Mouse (Mus musculus): ENCODE measurements around the gene Tmem170b.

The Tmem170b gene

GRCm38 (mm10) chr13:41605099-41606010 lies at the start of gene Tmem170b:
TSS of gene Tmem170b (plus strand) at chr13:41605907.
- DNase-seq: peak; percentile 100

GRCm38 (mm10) chr13:41561024-41561423 lies 44.7 kb upstream of the Tmem170b start:
- DNase-seq: no peak

GRCm38 (mm10) chr13:41568421-41568820 lies 37.3 kb upstream of the Tmem170b start:
- no peak for DNase-seq

- DNase-seq: no peak
Measured at GRCm38 (mm10) chr13:41568926-41569325, 36.8 kb upstream of the Tmem170b start.

GRCm38 (mm10) chr13:41569776-41570175 lies 35.9 kb upstream of the Tmem170b start:
- DNase-seq: peak; percentile 81

- DNase-seq: peak; percentile 92
Measured at GRCm38 (mm10) chr13:41571368-41572350, 34.0 kb upstream of the Tmem170b start.

- peak; percentile 84 for DNase-seq
Measured at GRCm38 (mm10) chr13:41572351-41572735, 33.4 kb upstream of the Tmem170b start.

GRCm38 (mm10) chr13:41573126-41573846 lies 32.4 kb upstream of the Tmem170b start:
- no peak for DNase-seq

GRCm38 (mm10) chr13:41581058-41581457 lies 24.6 kb upstream of the Tmem170b start:
- DNase-seq: no peak

GRCm38 (mm10) chr13:41583666-41584357 lies 21.9 kb upstream of the Tmem170b start:
- peak; percentile 95 for DNase-seq

GRCm38 (mm10) chr13:41584358-41584680 lies 21.4 kb upstream of the Tmem170b start:
- no peak for DNase-seq

GRCm38 (mm10) chr13:41584896-41585295 lies 20.8 kb upstream of the Tmem170b start:
- DNase-seq: no peak

GRCm38 (mm10) chr13:41596678-41597077 lies 9.0 kb upstream of the Tmem170b start:
- DNase-seq: peak; percentile 94

GRCm38 (mm10) chr13:41599977-41600376 lies 5.7 kb upstream of the Tmem170b start:
- peak; percentile 92 for DNase-seq

- peak; percentile 90 for DNase-seq
Measured at GRCm38 (mm10) chr13:41601056-41601455, 4.7 kb upstream of the Tmem170b start.

- peak; percentile 91 for DNase-seq
Measured at GRCm38 (mm10) chr13:41603921-41604466, 1.7 kb upstream of the Tmem170b start.

GRCm38 (mm10) chr13:41606081-41607000 lies 634 bp downstream of the Tmem170b start:
- DNase-seq: peak; percentile 97

GRCm38 (mm10) chr13:41607589-41607988 lies 1.9 kb downstream of the Tmem170b start:
- peak; percentile 86 for DNase-seq

GRCm38 (mm10) chr13:41608559-41608958 lies 2.9 kb downstream of the Tmem170b start:
- peak; percentile 57 for DNase-seq

- DNase-seq: peak; percentile 82
Measured at GRCm38 (mm10) chr13:41611046-41611445, 5.3 kb downstream of the Tmem170b start.

GRCm38 (mm10) chr13:41614539-41614938 lies 8.8 kb downstream of the Tmem170b start:
- no peak for DNase-seq

Data from heart, adult 11 months (tissue).